Mouse (Mus musculus): ENCODE results near the gene Prss50.
"Not testable (repeated sequence)": the region's sequence is repeated elsewhere in the genome, so short reads cannot be mapped to it uniquely, and the experiment has no call there.

Prss50 gene

GRCm38 (mm10) chr9:110857781-110858472, at the start of gene Prss50:
TSS of gene Prss50 (plus strand) at chr9:110857967.
- no peak for DNase-seq (ENCODE audit: low spot score)

GRCm38 (mm10) chr9:110810051-110810450, 47.7 kb upstream of the Prss50 start:
- no peak for DNase-seq (ENCODE audit: low spot score)

- no peak for DNase-seq (ENCODE audit: low spot score)
These were observed 44.0 kb upstream of the Prss50 start, which contains the start of gene Prss44 for GRCm38 (mm10) chr9:110813789-110814188. TSS of gene Prss44 (plus strand) at chr9:110813994.

GRCm38 (mm10) chr9:110820546-110820945, 37.2 kb upstream of the Prss50 start:
- DNase-seq (ENCODE audit: low spot score) = not testable (repeated sequence)

GRCm38 (mm10) chr9:110821436-110821835, 36.3 kb upstream of the Prss50 start:
- DNase-seq (ENCODE audit: low spot score) = no peak

GRCm38 (mm10) chr9:110825426-110825825, 32.3 kb upstream of the Prss50 start:
- DNase-seq (ENCODE audit: low spot score) = no peak

- no peak for DNase-seq (ENCODE audit: low spot score)
These were observed 31.9 kb upstream of the Prss50 start for GRCm38 (mm10) chr9:110825832-110826231.

- no peak for DNase-seq (ENCODE audit: low spot score)
These were observed 31.4 kb upstream of the Prss50 start, which contains the start of gene Prss43 for GRCm38 (mm10) chr9:110826390-110826789. TSS of gene Prss43 (plus strand) at chr9:110826690.

GRCm38 (mm10) chr9:110833021-110833420, 24.7 kb upstream of the Prss50 start:
- no peak for DNase-seq (ENCODE audit: low spot score)

- DNase-seq (ENCODE audit: low spot score) = no peak
These were observed 23.4 kb upstream of the Prss50 start, which contains the start of gene Prss45 for GRCm38 (mm10) chr9:110834411-110834810. TSS of gene Prss45 (plus strand) at chr9:110834588.

GRCm38 (mm10) chr9:110834961-110835360, 22.8 kb upstream of the Prss50 start:
- no peak for DNase-seq (ENCODE audit: low spot score)

- DNase-seq (ENCODE audit: low spot score) = no peak
These were observed 21.7 kb upstream of the Prss50 start for GRCm38 (mm10) chr9:110836112-110836511.

- no peak for DNase-seq (ENCODE audit: low spot score)
These were observed 16.9 kb upstream of the Prss50 start for GRCm38 (mm10) chr9:110840905-110841304.

GRCm38 (mm10) chr9:110841438-110841837, 16.3 kb upstream of the Prss50 start:
- no peak for DNase-seq (ENCODE audit: low spot score)

- no peak for DNase-seq (ENCODE audit: low spot score)
These were observed 13.6 kb upstream of the Prss50 start, which contains the start of gene Prss46 for GRCm38 (mm10) chr9:110844206-110844605. TSS of gene Prss46 (plus strand) at chr9:110844506.

- DNase-seq (ENCODE audit: low spot score) = no peak
These were observed 8.6 kb upstream of the Prss50 start for GRCm38 (mm10) chr9:110849162-110849561.

GRCm38 (mm10) chr9:110855903-110856302, 1.9 kb upstream of the Prss50 start:
- DNase-seq (ENCODE audit: low spot score) = no peak

GRCm38 (mm10) chr9:110856920-110857319, 847 bp upstream of the Prss50 start:
- DNase-seq (ENCODE audit: low spot score) = no peak

- DNase-seq (ENCODE audit: low spot score) = no peak
These were observed 756 bp downstream of the Prss50 start for GRCm38 (mm10) chr9:110858523-110858922.

- no peak for DNase-seq (ENCODE audit: low spot score)
These were observed 1.3 kb downstream of the Prss50 start for GRCm38 (mm10) chr9:110858967-110859596.

- DNase-seq (ENCODE audit: low spot score) = no peak
These were observed 13.3 kb downstream of the Prss50 start for GRCm38 (mm10) chr9:110871030-110871429.

GRCm38 (mm10) chr9:110873681-110874659, 16.2 kb downstream of the Prss50 start:
- no peak for DNase-seq (ENCODE audit: low spot score)

All from ovary, adult 18-20 months (tissue).